Mouse (Mus musculus) heart, embryonic 11.5 days (tissue): ENCODE measurements around the gene Tmem151a. TPM values are rescaled to one million over a fixed set of nuclear protein-coding genes. Genes with fewer than 3 reads are reported as not detected.

Experiments
- ATAC-seq: fragments of 200-750 bp; cut with Nextera tagmentation; replicated peaks from 2 replicates; pipeline ENCODE4 v1.8.0; 2017; ENCODE audit warnings: moderate library complexity; ENCODE audit not compliant: insufficient number of reproducible peaks, low FRiP score, low TSS enrichment
- H3K27ac ChIP-seq: fragments of 300-500 bp; sonication (generic); 2 replicates; pipeline ENCODE4 v1.5.1; 2014; ENCODE audit warnings: mild to moderate bottlenecking, low read depth, low read length
- H3K27me3 ChIP-seq: fragments of 300-500 bp; sonication (generic); 2 replicates; pipeline ENCODE4 v1.6.1; 2014; ENCODE audit warnings: mild to moderate bottlenecking, low read length, mixed read lengths; ENCODE audit not compliant: control insufficient read depth, insufficient read depth
- H3K36me3 ChIP-seq: fragments of 300-500 bp; sonication (generic); 2 replicates; pipeline ENCODE4 v1.6.1; 2014; ENCODE audit warnings: mild to moderate bottlenecking, low read length, moderate library complexity, mixed read lengths; ENCODE audit not compliant: control insufficient read depth, insufficient read depth
- H3K4me1 ChIP-seq: fragments of 300-500 bp; sonication (generic); 2 replicates; pipeline ENCODE4 v1.6.1; 2014; ENCODE audit warnings: low read length; ENCODE audit not compliant: control insufficient read depth, insufficient read depth
- H3K4me2 ChIP-seq: fragments of 300-500 bp; sonication (generic); 2 replicates; pipeline ENCODE4 v1.6.1; 2014; ENCODE audit warnings: mild to moderate bottlenecking, moderate library complexity
- H3K4me3 ChIP-seq: fragments of 300-500 bp; sonication (generic); 2 replicates; pipeline ENCODE4 v1.5.1; 2014; ENCODE audit warnings: low read depth, low read length
- H3K9ac ChIP-seq: fragments of 300-500 bp; sonication (generic); 2 replicates; pipeline ENCODE4 v1.6.1; 2014; ENCODE audit warnings: mild to moderate bottlenecking, low read depth, low read length, moderate library complexity
- H3K9me3 ChIP-seq: fragments of 300-500 bp; sonication (generic); replicated peaks from 2 replicates; pipeline ENCODE4 v1.6.1; 2016; ENCODE audit warnings: low read length; ENCODE audit not compliant: control insufficient read depth
- WGBS: fragments of 180-500 bp; shearing (Covaris S2); extraction: QIAGEN DNeasy Blood & Tissue Kit; methylation state at CpG from one replicate; pipeline ENCODE4 v1.1.7; 2014; ENCODE audit not compliant: insufficient replicate concordance; 5-methylcytosine and 5-hydroxymethylcytosine counted together
- polyA plus RNA-seq: library from polyadenylated mRNA; unstranded; fragments of >200 nt; fragmentation: Nextera tagmentation; extraction: Ambion mirVana; gene quantifications from 2 replicates; pipeline ENCODE4 v1.2.1, GENCODE M21; 2014

Gene Tmem151a
- 4.6 and 4.7 TPM in 2 replicates for polyA plus RNA-seq

DNA sequence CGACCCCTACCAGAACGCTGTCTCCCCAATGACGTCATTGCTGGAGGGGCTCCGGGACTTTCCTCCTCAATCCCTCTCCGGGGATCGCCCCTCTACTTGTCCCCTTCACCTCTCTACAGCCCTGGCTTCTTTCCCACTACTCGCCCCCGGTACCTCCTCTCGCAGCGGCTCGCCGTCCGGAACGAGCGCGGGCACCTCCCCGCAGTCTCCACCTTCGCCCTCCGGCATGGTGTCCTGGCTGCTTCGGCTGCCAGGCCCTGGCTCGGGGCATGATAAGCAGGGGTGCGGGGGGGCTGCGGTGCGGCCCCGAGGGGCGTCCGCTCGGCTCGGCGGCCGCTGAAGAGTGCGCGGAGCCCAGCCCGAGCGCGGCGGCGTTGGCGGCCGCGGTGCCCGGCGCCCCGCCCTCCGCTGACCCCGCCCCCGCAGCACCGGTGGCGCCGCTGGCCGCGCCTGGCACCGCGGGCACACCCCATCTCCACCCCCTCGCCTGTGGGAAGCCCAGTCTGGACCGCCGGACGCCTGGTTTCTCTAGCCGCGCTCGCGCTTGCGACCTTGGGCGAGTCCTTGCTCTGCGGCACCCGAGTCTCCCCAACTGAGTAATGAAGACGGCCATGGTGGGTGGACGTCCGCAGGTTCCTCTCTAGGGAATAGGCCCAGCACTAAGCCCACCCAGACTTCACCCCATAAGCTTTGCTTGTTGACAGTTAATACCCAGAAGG is at the start of gene Tmem151a:
Tmem151a (minus strand) TSS at position 387 of the 719 bp plus-strand sequence.
- under 1% methylated on average over 56 of the region's 69 CpGs for WGBS
- Histone ChIP-seq H3K9ac (peak within 1 kb of the TSS; percentile 11; the same call in 1 of the 2 replicates), H3K27me3 (peaks cover 62% of the 10 kb centered on the region), H3K27ac (no peak within 1 kb of the TSS), H3K4me3 (peak within 1 kb of the TSS; percentile 50), H3K4me1 (peaks cover 18% of the 10 kb centered on the region), H3K9me3 (no peaks in the 10 kb centered on the region), H3K36me3 (0 out of 2 replicates have a peak, but pooled peaks cover 2% of the 10 kb centered on the region), H3K4me2 (peak within 1 kb of the TSS; percentile 80)
- ATAC-seq = no peak

DNA sequence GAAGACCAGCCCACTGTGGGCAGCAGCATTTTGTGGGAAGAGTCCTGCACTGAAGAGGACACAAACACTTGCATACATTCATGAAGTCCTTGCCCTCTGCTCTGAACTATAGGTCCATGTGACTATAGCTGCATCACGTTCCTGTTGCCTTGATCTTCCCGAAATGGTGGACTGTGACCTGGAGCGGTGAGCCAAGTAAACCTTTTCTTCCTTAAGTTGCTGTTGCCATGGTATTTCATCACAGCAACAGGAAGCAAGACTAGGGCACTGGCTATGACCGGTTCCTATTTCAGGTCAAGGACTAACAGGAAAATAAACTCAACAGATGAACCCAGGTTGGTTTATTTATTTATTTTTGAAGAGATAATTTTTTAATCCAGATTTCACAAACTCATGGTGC is 45.9 kb upstream of the Tmem151a start:
- Histone ChIP-seq H3K9ac (no peak overlapping the region), H3K4me3 (no peak overlapping the region), H3K9me3 (no peaks in the 10 kb centered on the region), H3K4me1 (no peaks in the 10 kb centered on the region), H3K4me2 (no peak overlapping the region), H3K27ac (no peak overlapping the region), H3K27me3 (no peaks in the 10 kb centered on the region), H3K36me3 (peaks cover 4% of the 10 kb centered on the region; the same call in 1 of the 2 replicates)
- WGBS = 69% methylated on average over 4 of the region's 4 CpGs
- ATAC-seq = no peak

DNA sequence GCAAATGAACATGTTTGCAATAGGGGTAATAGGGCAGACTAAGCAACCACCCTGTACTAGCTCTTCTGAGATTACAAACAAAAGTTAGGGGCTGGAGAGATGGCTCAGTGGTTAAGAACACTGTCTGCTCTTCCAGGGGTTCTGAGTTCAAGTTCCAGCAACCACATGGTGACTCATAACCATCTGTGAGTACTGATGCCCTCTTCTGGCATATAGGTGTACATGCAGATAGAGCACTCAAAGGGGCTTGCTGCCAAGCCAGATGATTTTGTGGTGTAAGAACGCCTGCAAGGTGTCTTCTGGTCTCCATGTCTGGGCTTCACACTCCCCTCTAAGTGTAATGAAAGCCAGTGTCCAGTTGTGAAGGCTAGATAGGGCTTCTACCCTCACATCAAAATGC is 44.4 kb upstream of the Tmem151a start:
- Histone ChIP-seq H3K27ac (no peak overlapping the region), H3K9ac (no peak overlapping the region), H3K27me3 (no peaks in the 10 kb centered on the region), H3K9me3 (no peaks in the 10 kb centered on the region), H3K4me2 (no peak overlapping the region), H3K4me1 (no peaks in the 10 kb centered on the region), H3K4me3 (no peak overlapping the region), H3K36me3 (peaks cover 4% of the 10 kb centered on the region; the same call in 1 of the 2 replicates)
- 57% methylated on average over 1 of the region's 1 CpGs for WGBS
- no peak for ATAC-seq

DNA sequence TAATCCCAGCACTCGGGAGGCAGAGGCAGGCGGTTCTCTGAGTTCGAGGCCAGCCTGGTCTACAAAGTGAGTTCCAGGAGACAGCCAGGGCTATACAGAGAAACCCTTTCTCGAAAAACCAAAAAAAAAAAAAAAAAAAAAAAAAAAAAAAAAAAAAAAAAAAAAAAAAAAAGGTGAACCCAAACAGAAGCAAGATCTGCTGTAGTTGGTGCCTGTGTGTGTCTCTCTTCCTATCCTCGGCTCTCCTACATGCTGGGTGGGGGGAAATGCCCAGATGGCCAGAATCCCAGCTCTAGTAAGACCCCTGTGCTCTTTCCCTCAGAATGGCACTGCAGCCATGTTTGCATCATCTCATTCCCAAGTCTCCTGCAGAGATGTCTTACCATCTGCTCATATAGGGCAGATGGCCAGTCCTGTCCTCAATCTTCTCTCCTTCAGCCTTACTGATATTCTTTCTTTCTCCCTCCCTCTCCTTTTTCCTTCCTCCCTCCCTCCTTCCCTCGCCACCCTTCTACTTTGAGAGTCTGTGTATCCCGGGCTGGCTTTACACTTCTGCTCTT is 38.8 kb upstream of the Tmem151a start:
- no peak for ATAC-seq
- H3K9me3 ChIP-seq = no peaks in the 10 kb centered on the region
- 66% methylated on average over 7 of the region's 7 CpGs for WGBS
- no peaks in the 10 kb centered on the region for H3K27me3 ChIP-seq
- H3K4me1 ChIP-seq = peaks cover 6% of the 10 kb centered on the region; the same call in 1 of the 2 replicates
- H3K9ac ChIP-seq = no peak overlapping the region
- H3K27ac ChIP-seq = no peak overlapping the region
- H3K4me2 ChIP-seq = no peak overlapping the region
- H3K4me3 ChIP-seq = no peak overlapping the region
- no peaks in the 10 kb centered on the region for H3K36me3 ChIP-seq

DNA sequence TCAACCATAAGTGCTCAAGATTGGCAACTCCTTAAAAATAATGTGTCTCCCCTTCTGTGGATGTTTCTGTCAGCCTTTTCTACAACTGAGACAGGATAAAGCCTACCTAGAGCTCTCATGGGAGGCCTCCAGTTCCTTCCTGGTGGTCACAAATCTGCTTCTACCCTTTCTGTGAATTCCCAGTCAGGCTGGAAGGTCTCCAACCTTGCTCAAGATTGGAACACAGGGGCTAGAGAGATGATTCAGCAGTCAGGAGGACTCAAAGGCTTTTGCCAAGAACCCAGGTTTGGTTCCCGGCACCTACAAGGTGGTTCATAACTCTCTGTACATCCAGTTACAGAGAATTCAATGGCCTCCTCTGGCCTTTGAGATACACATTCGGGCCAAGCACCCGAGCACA is 37.9 kb upstream of the Tmem151a start:
- Histone ChIP-seq H3K27me3 (no peaks in the 10 kb centered on the region), H3K4me2 (no peak overlapping the region), H3K9me3 (no peaks in the 10 kb centered on the region), H3K4me1 (peaks cover 9% of the 10 kb centered on the region; the same call in 1 of the 2 replicates), H3K27ac (no peak overlapping the region), H3K36me3 (no peaks in the 10 kb centered on the region), H3K4me3 (no peak overlapping the region), H3K9ac (no peak overlapping the region)
- 73% methylated on average over 3 of the region's 3 CpGs for WGBS
- ATAC-seq = no peak

DNA sequence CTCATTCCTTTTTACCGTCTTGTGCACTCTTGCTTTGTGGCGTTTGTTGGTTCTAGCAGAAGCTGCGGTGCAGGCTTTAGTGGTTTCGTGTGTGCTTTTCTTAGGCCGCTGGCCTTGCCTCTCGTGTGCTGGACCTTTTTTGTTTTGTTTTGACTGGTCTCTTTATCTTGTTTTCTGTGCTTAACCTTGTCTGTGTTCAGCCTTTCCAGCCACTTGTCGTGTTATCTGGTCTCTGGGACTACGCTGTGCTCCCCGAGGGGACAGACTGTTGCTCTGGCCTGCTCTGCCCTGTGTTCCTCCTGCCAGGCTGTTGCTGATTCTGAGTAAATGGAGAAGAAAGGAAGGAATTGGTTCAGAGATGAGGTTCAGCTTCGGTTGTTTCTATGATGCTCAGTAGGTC is 37.2 kb upstream of the Tmem151a start:
- Histone ChIP-seq H3K36me3 (no peaks in the 10 kb centered on the region), H3K9me3 (no peaks in the 10 kb centered on the region), H3K27ac (no peak overlapping the region), H3K9ac (no peak overlapping the region), H3K4me1 (peaks cover 9% of the 10 kb centered on the region; the same call in 1 of the 2 replicates), H3K4me2 (no peak overlapping the region), H3K27me3 (no peaks in the 10 kb centered on the region), H3K4me3 (no peak overlapping the region)
- ATAC-seq = no peak
- 33% methylated on average over 10 of the region's 10 CpGs for WGBS

DNA sequence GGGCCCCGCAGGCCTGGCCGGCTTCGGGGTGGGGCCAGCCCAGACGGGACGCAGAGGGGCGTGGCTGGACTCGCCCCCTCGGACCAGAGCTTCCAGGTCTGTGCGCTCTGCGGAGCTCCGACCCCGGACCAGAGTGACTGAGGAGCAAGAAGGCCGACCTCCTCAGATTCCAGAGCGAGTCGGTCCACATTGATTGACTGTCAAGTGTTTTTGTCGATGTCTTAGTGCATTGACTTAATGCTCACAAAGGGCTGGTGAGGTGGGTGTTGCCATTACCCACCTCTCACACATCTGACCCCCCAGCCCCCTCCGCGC is 33.0 kb upstream of the Tmem151a start, which contains the start of gene Klc2:
Klc2 (minus strand) TSS at position 177 of the 315 bp plus-strand sequence.
- WGBS = under 1% methylated on average over 18 of the region's 18 CpGs
- peak; percentile 91; the same call in 1 of the 2 replicates for ATAC-seq
- H3K27ac ChIP-seq = peak within 1 kb of the TSS; percentile 74
- peak within 1 kb of the TSS; percentile 85 for H3K4me3 ChIP-seq
- H3K4me1 ChIP-seq = peaks cover 13% of the 10 kb centered on the region
- no peaks in the 10 kb centered on the region for H3K27me3 ChIP-seq
- 0 out of 2 replicates have a peak, but pooled peaks cover 1% of the 10 kb centered on the region for H3K36me3 ChIP-seq
- H3K9me3 ChIP-seq = no peaks in the 10 kb centered on the region
- H3K4me2 ChIP-seq = peak within 1 kb of the TSS; percentile 81
- H3K9ac ChIP-seq = peak within 1 kb of the TSS; percentile 80

GRCm38 (mm10) chr19:5117494-5118383 is 32.4 kb upstream of the Tmem151a start:
- H3K27me3 ChIP-seq = no peaks in the 10 kb centered on the region
- peaks cover 11% of the 10 kb centered on the region for H3K4me1 ChIP-seq
- peak overlapping the region; percentile 81 for H3K4me2 ChIP-seq
- peak overlapping the region; percentile 85 for H3K4me3 ChIP-seq
- 0 out of 2 replicates have a peak, but pooled peaks cover 4% of the 10 kb centered on the region for H3K36me3 ChIP-seq
- peak overlapping the region; percentile 80 for H3K9ac ChIP-seq
- no peaks in the 10 kb centered on the region for H3K9me3 ChIP-seq
- ATAC-seq = peak; percentile 73
- under 1% methylated on average over 79 of the region's 83 CpGs for WGBS
- H3K27ac ChIP-seq = peak overlapping the region; percentile 74
